Mouse (Mus musculus) urinary bladder, adult 18-20 months (tissue): ENCODE measurements around the gene Nek6.
A peak's percentile ranks its signal among the peaks of the same experiment; 100 is the strongest.

Experiments
- DNase-seq, 2 experiments: peaks; one replicate each; pipeline ENCODE4 v3.0.0; 2022; ENCODE audit warnings: low spot score in 2 of 2, mixed read lengths in 2 of 2

The Nek6 gene

DNA sequence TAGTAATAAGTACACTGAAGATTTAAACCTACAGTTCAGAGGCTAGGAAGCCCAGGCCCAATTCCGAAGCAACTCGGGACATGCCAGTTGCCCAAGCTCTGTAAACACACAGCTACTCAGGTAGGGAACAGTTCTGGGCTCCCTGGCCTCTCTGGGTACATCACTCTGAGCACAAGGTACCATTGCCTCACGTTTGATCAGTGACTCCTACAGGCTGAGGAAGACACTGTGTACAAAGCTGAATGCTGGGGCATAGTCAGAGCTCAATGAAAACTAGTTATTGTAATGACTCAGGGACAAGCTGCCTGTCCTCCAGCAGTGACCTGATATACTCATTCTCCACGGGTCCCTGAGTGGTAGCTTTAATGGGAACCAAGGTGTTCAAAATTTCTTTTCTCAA lies 109.6 kb downstream of the Nek6 start:
- no peak for DNase-seq

GRCm38 (mm10) chr2:38621610-38622021 lies 110.2 kb downstream of the Nek6 start:
- DNase-seq = no peak

- no peak for DNase-seq
Observed at GRCm38 (mm10) chr2:38623411-38623810, 112.0 kb downstream of the Nek6 start.

DNA sequence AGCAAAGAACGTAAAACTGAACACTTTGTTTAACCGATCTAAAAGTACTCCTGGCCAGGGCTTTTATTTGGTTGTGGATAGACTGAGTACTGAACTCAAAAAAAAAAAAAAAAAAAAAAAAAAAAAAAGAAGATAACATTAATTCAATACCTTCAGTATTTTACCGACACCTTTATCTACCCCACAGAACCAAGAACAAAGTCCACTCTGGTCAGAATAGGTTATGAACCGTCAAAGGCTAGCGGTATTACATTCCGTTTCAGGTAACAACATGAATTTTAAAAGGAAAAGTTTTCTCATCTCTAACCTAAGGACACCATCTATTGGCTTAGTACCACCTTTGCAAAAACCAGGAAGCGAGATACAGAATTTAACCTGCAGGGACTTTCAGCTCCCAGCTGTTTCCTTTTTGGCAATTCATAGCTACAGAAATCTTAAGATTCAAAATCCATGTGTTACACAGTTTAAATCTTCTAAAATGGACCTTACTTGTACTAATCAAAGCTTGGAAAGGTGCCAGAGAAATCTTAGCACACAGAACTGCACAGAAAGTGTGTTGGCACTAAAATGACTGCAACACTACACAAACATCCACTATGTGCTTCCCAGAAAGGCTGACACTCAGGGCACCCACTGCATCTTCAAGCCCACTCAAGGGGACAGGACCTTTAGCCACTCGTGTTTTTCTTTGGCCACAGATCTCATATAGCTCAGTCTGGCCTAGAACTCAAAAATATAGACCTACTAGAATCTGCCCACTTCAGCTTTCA lies 112.6 kb downstream of the Nek6 start:
- no peak for DNase-seq

GRCm38 (mm10) chr2:38628801-38629200 lies 117.4 kb downstream of the Nek6 start:
- no peak for DNase-seq

- no peak for DNase-seq
Observed at GRCm38 (mm10) chr2:38629451-38629850, 118.0 kb downstream of the Nek6 start.

DNA sequence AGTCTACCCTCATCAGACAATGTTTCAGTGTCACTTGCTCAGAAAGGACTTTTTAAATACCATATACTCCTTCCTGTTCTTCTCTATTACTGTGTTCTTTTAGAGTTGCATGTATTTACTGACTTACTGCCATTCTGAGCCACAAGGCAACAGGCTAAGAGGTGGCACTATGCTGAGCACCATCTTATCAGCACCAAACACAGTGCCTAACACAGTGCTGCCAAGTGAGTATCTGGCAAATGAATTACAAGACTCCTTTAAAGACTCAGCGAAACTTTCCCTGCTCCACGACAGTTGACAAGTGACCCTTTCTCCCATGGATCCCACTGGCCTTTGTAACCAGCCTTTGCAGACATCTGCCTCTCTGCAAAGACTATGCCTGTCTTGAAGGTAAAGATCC lies 119.1 kb downstream of the Nek6 start:
- no peak for DNase-seq

DNA sequence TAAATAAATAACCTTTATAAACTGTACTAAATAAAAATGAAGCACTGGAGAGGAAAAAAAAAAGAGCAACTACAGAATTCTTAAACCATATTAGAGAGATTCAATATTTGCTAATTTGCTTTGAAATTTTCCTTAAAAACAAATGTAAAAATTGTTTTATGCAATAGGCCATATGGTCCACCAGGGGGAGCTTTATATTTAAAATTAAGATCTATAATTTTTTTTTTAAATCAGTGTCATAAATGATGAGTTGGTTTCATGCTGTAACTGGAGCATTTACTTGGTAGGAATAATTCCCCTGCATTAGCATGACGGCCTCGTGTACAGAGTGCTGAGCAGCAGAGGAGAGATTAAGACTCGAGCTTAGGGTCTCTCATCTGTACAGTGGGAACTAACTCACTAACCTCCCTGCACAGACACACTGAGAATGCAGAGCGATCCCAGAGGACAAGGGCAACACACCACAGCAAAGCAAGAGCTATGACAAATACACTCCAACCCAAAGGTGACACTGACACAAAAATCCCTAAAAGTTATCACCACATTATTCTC lies 126.3 kb downstream of the Nek6 start:
- DNase-seq = no peak

DNA sequence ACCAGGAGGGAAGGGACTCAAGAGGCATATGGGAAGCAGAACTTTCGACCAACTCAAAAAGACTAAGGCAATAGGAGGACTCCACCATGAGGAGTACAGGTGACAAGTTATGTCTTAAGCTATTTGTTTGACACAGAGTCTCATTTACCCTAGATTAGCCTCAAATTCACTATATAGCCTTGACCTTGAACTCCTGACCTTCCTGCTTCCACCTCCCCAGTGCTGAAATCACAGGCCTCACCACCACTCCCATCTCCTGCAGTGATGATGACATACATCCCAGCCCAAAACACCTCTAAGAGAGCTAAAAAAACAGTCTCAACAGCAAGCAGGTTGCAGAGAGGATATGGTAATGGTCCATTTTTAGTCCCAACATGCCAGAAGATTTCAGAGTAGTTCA lies 130.3 kb downstream of the Nek6 start:
- DNase-seq = no peak

DNA sequence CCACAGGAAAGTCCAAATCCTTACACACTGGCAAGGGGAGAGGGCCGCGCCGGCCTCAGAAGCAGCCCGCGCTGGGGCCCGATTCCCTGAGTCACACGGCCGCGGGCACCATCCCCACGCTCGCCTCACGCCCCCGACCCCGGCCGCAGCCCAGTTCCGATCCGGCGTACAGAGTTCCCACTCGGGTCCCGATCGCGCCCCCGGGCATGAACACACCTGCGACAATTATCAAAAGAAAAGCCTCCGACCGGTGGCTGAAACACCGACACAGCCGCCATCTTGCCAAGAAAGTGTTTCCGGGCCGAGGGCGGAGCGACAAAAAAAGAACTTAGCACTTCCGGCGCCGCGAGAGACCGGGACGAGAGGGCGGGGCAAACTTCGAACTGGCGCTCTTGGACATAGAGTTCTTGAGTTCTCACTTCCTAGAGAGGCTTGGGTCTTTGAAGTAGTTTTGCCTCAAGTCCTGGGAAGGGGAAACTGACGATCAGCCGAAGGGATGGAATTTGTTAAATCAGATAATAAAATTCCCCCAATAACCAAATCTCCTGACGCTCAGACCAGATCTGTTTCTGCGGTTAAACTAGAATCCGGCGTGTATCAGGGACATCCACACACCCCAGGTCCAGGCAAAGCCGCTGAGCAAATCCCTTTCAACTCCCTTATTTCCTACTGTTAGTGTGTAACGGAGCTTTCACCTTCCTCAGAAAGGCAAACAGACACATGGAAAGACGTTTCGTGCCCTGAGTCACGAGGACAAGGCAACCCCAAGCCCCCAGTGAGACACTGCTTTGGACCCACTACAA lies 132.4 kb downstream of the Nek6 start, which contains the start of gene Psmb7:
Psmb7 (minus strand) TSS at position 463 of the 803 bp plus-strand sequence.
- DNase-seq = peak; percentile 64 to 77
